Mouse (Mus musculus) c-Kit-negative CD71-positive TER-119-positive erythroid progenitor cells, embryonic 14.5 days (primary cell): Measurements from ENCODE around the gene Jazf1.

Experiments used
- DNase-seq: peaks from one replicate; pipeline ENCODE4 v3.0.0-alpha.2; 2013; ENCODE audit warnings: low read depth, low spot score

Jazf1 gene

DNA sequence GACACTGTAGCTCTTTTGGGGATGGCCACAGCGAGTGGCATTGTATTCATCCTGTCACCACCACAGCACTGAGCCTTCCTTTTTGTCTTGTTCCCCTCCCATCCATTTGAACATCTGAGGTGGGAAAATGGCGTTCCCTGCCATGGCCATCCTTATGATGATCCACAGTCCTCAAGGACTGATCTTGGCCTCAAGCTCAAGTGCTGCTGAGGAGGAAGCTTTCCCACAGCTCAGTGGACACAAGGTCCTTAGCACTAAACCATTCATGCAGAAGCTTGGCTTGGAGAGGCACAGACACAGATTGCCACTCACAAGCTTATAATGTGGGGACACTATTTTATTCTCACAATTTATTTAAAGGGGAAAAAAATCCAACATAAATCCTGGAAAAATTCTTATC lies 58.1 kb downstream of the Jazf1 start:
- DNase-seq = no peak

DNA sequence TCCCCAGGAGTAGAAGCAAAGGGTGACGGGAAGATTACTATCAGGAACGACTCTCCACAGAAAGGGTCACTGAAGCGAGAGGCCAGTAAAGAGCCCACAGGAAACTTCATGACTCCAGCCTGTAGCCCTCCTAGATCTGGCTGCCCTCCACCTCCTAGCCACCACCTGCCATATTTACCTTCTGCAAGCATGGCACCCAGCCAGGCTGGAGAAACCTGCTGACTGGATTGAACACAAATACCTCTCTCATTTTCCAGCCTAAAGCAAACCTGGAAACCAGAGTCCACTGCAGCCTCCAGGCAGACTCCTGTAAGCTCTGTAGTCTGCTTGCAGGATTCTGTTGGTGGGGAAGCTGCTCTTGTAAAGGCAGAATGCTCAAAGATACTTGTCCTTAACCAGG lies 62.4 kb downstream of the Jazf1 start:
- no peak for DNase-seq

DNA sequence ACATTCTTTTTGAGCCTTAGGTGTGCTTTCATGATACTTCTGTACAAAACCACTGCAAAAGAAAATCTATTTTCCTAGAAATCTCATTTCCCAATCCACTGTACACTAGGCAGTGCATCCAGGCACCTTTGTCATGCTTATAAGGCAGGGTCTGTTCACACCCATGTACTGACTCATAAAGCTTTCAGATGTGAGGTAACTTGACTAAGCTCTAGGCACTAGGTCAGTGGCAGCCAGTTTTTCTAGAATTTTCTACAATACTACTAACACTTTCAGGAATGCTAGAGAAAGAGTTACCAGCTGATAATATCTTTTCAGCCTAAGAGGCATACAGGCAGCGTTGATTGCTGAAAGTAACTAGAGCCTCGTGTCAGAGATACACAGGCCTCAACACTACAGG lies 62.9 kb downstream of the Jazf1 start:
- no peak for DNase-seq

DNA sequence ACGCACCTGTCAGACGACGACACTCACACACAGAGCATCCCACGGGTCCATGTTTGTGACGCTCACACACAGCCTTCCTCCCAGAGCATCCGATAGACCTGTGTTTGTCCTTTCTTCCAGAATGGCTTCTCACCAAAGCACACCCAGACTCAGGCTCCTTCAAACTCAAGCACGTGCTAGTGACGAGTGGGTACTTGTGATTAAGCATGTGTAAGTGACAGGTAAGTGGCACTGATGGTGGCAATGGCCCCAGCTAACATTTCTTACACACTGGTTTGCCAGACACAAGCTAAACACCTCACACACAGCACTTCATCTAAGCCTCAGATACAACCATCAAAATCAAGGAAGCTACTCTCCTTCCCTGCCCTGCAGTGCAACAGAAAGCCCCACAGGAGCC lies 77.6 kb downstream of the Jazf1 start:
- no peak for DNase-seq

- DNase-seq = no peak
Measured at GRCm38 (mm10) chr6:52987905-52988640, 80.4 kb downstream of the Jazf1 start.

DNA sequence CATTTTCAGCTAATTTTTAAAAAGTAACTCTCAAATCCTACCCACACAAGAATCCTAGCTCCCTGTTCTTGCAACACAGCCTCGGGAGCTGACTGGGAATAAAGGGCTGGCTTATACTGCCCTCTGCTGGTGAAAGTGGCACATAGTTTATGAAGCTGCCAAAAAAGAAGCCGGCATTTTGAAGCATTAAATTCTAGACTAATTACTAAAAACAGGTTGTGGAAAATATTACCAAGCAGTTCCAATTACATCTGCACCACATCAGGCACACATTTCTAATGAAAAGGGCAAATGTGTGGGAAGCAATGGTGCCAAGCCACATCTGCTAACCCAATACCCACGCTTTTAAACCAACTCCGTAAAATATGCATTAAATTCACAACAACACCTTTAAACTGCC lies 81.0 kb downstream of the Jazf1 start:
- no peak for DNase-seq

GRCm38 (mm10) chr6:52982175-52982574 lies 86.3 kb downstream of the Jazf1 start:
- no peak for DNase-seq

DNA sequence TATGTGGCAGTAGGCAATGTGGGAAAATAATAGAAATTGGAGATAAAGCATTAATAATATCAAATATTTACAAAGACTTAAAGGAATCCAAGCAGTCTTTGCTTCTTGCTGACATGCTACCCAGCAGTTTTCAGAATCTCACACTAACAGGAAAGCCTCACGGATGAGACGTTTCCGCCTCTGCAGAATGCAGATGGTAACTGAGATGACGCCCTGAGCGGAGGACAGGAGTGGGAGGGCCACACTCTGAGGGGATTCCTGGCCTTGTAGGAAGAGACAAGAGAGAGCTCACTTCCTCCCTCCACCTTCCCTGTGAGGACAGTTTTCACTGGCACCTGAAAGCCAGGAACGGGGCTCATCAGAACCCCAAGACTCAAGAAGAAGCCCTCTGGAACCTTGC lies 88.9 kb downstream of the Jazf1 start:
- no peak for DNase-seq

DNA sequence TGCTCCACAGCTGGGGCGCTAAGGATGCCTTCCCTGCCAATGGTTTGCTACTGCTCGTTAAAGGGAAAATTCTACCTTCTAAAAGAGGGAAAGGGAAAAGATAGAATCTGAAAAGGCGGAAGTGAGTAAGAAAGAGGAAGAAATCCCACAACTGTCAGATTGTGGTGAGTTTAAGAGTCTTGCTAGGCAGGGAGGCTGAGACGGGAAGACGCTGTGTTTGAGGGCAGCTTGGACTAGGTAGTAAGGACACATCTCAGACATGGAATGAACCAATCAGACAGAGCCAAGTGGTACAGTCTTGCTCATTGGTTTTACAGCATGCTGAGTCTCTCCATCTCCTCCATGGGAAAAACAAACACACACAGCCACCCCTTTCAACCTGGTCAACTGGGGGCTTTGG lies 95.1 kb downstream of the Jazf1 start:
- no peak for DNase-seq

- no peak for DNase-seq
Measured at GRCm38 (mm10) chr6:52972138-52972537, 96.3 kb downstream of the Jazf1 start.

DNA sequence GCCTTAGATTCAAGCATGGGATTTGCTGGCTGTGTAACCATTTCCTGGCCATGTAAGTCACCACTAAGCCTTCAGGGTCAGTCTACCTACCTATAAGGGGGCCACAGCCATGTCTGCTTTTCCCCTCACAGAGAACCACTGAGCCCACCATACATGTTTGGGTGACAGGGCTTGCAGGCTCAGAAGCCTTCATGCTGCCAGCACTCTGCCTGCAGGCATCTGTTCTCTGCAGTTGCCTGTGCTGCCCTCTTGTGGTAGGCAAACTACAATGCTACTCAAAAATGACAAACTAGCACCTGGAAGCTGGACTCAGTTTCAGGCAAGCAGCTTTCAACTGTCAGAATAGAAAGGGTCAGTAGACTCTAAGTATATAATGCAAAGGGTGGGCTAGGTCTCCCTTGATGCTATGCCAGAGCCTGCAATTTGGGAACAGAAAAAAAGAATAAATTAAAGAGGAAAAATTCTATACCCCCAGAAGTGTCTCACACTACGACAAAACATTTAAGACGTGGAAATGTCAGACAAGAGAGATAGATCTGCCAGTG lies 98.6 kb downstream of the Jazf1 start:
- peak; percentile 3 for DNase-seq

DNA sequence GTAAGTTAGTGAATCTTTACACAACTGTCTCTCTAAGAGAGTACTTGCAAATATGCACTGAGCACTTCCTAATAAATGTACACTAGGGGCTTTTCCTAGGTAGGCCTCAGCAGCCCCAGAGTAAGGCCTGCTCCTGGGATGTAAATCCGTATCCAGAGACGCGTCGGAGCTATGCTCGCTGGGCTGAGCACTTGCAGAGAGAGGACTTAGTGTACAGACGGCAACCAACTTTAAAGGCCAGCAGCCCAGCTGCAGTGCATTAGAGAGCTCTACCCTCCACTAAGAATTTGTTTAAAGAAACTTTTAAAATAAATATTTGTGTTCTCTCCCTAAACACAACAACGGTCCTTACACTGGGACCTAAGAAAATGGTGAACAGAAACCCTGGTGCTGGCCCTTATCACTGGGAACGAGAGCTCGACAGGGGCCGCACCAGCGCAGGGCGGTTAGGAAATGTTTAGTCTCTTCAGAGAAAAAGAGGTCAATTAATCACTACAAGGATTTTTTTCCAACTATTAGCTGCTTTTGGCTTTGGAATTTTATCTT lies 100.0 kb downstream of the Jazf1 start:
- DNase-seq = no peak

GRCm38 (mm10) chr6:52967557-52968270 lies 100.7 kb downstream of the Jazf1 start:
- DNase-seq = no peak

DNA sequence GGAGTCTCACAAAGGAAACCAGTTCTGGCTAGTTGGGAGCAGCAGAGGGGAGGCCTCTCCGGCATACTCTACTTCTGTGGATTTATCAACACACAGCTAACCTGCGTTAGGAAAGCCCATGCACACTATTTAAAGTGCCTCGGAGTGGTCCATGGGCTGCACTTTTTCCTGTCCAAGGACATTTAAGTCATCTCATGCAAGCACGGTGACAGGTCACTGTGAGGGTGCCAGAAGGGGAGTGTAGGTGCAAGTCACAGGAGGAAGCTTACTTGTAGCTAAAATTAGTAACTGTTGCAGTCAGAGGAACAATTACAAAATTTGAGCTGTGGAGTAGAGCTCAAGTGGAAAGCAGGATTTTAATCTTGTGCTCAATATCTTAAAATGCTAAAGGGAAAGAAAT lies 102.4 kb downstream of the Jazf1 start:
- no peak for DNase-seq

DNA sequence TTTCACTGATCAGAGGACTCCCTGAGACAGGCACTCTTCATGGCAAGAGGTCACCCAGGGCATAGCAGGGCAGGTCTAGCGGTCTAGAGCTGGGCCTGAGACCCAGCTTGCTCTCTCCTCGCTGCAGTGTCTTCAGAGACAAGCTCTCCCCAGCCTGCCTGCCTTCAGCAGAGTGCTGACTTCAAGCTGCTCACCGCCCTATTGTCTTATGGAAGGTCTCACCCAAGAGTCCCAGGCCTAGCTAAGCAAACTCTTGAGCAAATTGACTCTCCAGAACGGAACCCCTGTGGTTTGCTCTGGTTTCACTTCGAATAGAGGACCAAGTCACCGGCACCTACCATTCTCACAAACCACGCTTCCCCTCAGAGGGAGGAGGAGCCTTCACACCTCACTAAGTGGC lies 103.1 kb downstream of the Jazf1 start:
- no peak for DNase-seq

GRCm38 (mm10) chr6:52963840-52964690 lies 104.4 kb downstream of the Jazf1 start:
- DNase-seq = no peak

DNA sequence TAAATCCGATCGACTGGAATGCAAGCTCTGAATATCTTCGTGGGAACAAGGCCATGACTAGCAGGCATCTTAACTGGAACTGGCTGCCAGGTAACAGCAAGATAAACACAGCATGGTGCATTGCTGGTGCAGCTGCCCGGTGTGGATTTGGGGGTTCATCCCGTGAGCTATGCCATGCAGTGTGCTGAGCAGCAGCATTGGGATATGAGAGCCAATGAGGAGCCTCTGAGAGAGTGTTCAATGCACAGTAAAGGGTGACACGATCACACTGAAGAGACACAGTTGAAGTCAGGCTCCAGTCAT lies 105.0 kb downstream of the Jazf1 start:
- DNase-seq = no peak

- DNase-seq = no peak
Measured at GRCm38 (mm10) chr6:52962600-52963429, 105.6 kb downstream of the Jazf1 start.

- DNase-seq = no peak
Measured at GRCm38 (mm10) chr6:52961660-52962490, 106.6 kb downstream of the Jazf1 start.

GRCm38 (mm10) chr6:52957730-52958129 lies 110.7 kb downstream of the Jazf1 start:
- DNase-seq = peak; percentile 13
